Mouse (Mus musculus): Measurements from ENCODE around the gene Apod. TPM values are rescaled to one million over a fixed set of nuclear protein-coding genes. Genes with fewer than 3 reads are reported as not detected.
"Not testable (repeated sequence)": the region's sequence is repeated elsewhere in the genome, so short reads cannot be mapped to it uniquely, and the experiment has no call there.

Gene Apod
- polyA plus RNA-seq, 1 experiment: 458 TPM

- H3K27ac ChIP-seq (ENCODE audit: insufficient read depth, low read length): no peak overlapping the region
- no peak overlapping the region for H3K4me3 ChIP-seq (replicated peaks; ENCODE audit: insufficient read depth, low read depth, low read length)
- no peak for DNase-seq
- H3K27me3 ChIP-seq (ENCODE audit: control insufficient read depth, insufficient read depth, low read length): no peaks in the 10 kb centered on the region
- TF ChIP-seq POLR2A (IDR thresholded peaks at IDR 0.05; ENCODE audit: borderline replicate concordance, insufficient read depth, low read length) (no peak), CTCF (IDR thresholded peaks at IDR 0.05; ENCODE audit: borderline replicate concordance, insufficient read depth, low read depth, low read length) (no peak)
- H3K4me1 ChIP-seq (ENCODE audit: control insufficient read depth, insufficient read depth, low read length): no peaks in the 10 kb centered on the region
- WGBS: 42% methylated on average over 2 of the region's 2 CpGs
Measured at GRCm38 (mm10) chr16:31329668-31330067, 15.1 kb upstream of the Apod start.

GRCm38 (mm10) chr16:31327891-31328290, 13.3 kb upstream of the Apod start:
- Histone ChIP-seq H3K4me3 (replicated peaks; ENCODE audit: insufficient read depth, low read depth, low read length) (no peak overlapping the region), H3K27me3 (ENCODE audit: control insufficient read depth, insufficient read depth, low read length) (no peaks in the 10 kb centered on the region), H3K4me1 (ENCODE audit: control insufficient read depth, insufficient read depth, low read length) (no peaks in the 10 kb centered on the region), H3K27ac (ENCODE audit: insufficient read depth, low read length) (no peak overlapping the region)
- 81% methylated on average over 2 of the region's 2 CpGs for WGBS
- no peak for DNase-seq
- no peak for TF ChIP-seq POLR2A (IDR thresholded peaks at IDR 0.05; ENCODE audit: borderline replicate concordance, insufficient read depth, low read length)
- no peak for TF ChIP-seq CTCF (IDR thresholded peaks at IDR 0.05; ENCODE audit: borderline replicate concordance, insufficient read depth, low read depth, low read length)

- no peak overlapping the region for H3K4me3 ChIP-seq (replicated peaks; ENCODE audit: insufficient read depth, low read depth, low read length)
- DNase-seq: no peak
- 87% methylated on average over 8 of the region's 8 CpGs for WGBS
- no peaks in the 10 kb centered on the region for H3K27me3 ChIP-seq (ENCODE audit: control insufficient read depth, insufficient read depth, low read length)
- TF ChIP-seq POLR2A (IDR thresholded peaks at IDR 0.05; ENCODE audit: borderline replicate concordance, insufficient read depth, low read length) (no peak), CTCF (IDR thresholded peaks at IDR 0.05; ENCODE audit: borderline replicate concordance, insufficient read depth, low read depth, low read length) (no peak)
- H3K27ac ChIP-seq (ENCODE audit: insufficient read depth, low read length): no peak overlapping the region
- no peaks in the 10 kb centered on the region for H3K4me1 ChIP-seq (ENCODE audit: control insufficient read depth, insufficient read depth, low read length)
Measured at GRCm38 (mm10) chr16:31327430-31327829, 12.8 kb upstream of the Apod start.

- H3K27ac ChIP-seq (ENCODE audit: insufficient read depth, low read length): no peak overlapping the region
- TF ChIP-seq POLR2A (IDR thresholded peaks at IDR 0.05; ENCODE audit: borderline replicate concordance, insufficient read depth, low read length) (no peak), CTCF (IDR thresholded peaks at IDR 0.05; ENCODE audit: borderline replicate concordance, insufficient read depth, low read depth, low read length) (no peak)
- no peaks in the 10 kb centered on the region for H3K4me1 ChIP-seq (ENCODE audit: control insufficient read depth, insufficient read depth, low read length)
- no peak for DNase-seq
- WGBS: 61% methylated on average over 8 of the region's 8 CpGs
- no peaks in the 10 kb centered on the region for H3K27me3 ChIP-seq (ENCODE audit: control insufficient read depth, insufficient read depth, low read length)
- H3K4me3 ChIP-seq (replicated peaks; ENCODE audit: insufficient read depth, low read depth, low read length): no peak overlapping the region
Measured at GRCm38 (mm10) chr16:31326679-31327078, 12.1 kb upstream of the Apod start.

- Histone ChIP-seq H3K27ac (ENCODE audit: insufficient read depth, low read length) (no peak overlapping the region), H3K4me1 (ENCODE audit: control insufficient read depth, insufficient read depth, low read length) (no peaks in the 10 kb centered on the region), H3K27me3 (ENCODE audit: control insufficient read depth, insufficient read depth, low read length) (no peaks in the 10 kb centered on the region), H3K4me3 (replicated peaks; ENCODE audit: insufficient read depth, low read depth, low read length) (no peak overlapping the region)
- 90% methylated on average over 5 of the region's 5 CpGs for WGBS
- DNase-seq: no peak
- TF ChIP-seq POLR2A (IDR thresholded peaks at IDR 0.05; ENCODE audit: borderline replicate concordance, insufficient read depth, low read length) (no peak), CTCF (IDR thresholded peaks at IDR 0.05; ENCODE audit: borderline replicate concordance, insufficient read depth, low read depth, low read length) (no peak)
Measured at GRCm38 (mm10) chr16:31325966-31326365, 11.4 kb upstream of the Apod start.

GRCm38 (mm10) chr16:31325120-31325519, 10.5 kb upstream of the Apod start:
- DNase-seq: no peak
- Histone ChIP-seq H3K4me3 (replicated peaks; ENCODE audit: insufficient read depth, low read depth, low read length) (no peak overlapping the region), H3K27ac (ENCODE audit: insufficient read depth, low read length) (no peak overlapping the region), H3K27me3 (ENCODE audit: control insufficient read depth, insufficient read depth, low read length) (no peaks in the 10 kb centered on the region), H3K4me1 (ENCODE audit: control insufficient read depth, insufficient read depth, low read length) (no peaks in the 10 kb centered on the region)
- WGBS: 88% methylated on average over 14 of the region's 14 CpGs
- no peak for TF ChIP-seq POLR2A (IDR thresholded peaks at IDR 0.05; ENCODE audit: borderline replicate concordance, insufficient read depth, low read length)
- no peak for TF ChIP-seq CTCF (IDR thresholded peaks at IDR 0.05; ENCODE audit: borderline replicate concordance, insufficient read depth, low read depth, low read length)

- Histone ChIP-seq H3K4me3 (replicated peaks; ENCODE audit: insufficient read depth, low read depth, low read length) (no peak overlapping the region), H3K27ac (ENCODE audit: insufficient read depth, low read length) (no peak overlapping the region), H3K27me3 (ENCODE audit: control insufficient read depth, insufficient read depth, low read length) (no peaks in the 10 kb centered on the region), H3K4me1 (ENCODE audit: control insufficient read depth, insufficient read depth, low read length) (no peaks in the 10 kb centered on the region)
- TF ChIP-seq CTCF (IDR thresholded peaks at IDR 0.05; ENCODE audit: borderline replicate concordance, insufficient read depth, low read depth, low read length) (no peak), POLR2A (IDR thresholded peaks at IDR 0.05; ENCODE audit: borderline replicate concordance, insufficient read depth, low read length) (no peak)
- WGBS: 87% methylated on average over 4 of the region's 4 CpGs
- no peak for DNase-seq
Measured at GRCm38 (mm10) chr16:31321501-31321900, 6.9 kb upstream of the Apod start.

GRCm38 (mm10) chr16:31320954-31321353, 6.3 kb upstream of the Apod start:
- WGBS: 84% methylated on average over 7 of the region's 7 CpGs
- no peaks in the 10 kb centered on the region for H3K27me3 ChIP-seq (ENCODE audit: control insufficient read depth, insufficient read depth, low read length)

GRCm38 (mm10) chr16:31319723-31320122, 5.1 kb upstream of the Apod start:
- H3K4me1 ChIP-seq (ENCODE audit: control insufficient read depth, insufficient read depth, low read length); H3K27me3 ChIP-seq (ENCODE audit: control insufficient read depth, insufficient read depth, low read length); H3K27ac ChIP-seq (ENCODE audit: insufficient read depth, low read length); DNase-seq; H3K4me3 ChIP-seq (replicated peaks; ENCODE audit: insufficient read depth, low read depth, low read length): not testable (repeated sequence)
- WGBS: 79% methylated on average over 3 of the region's 3 CpGs

More at GRCm38 (mm10) chr16:31320954-31321353, 6.3 kb upstream of the Apod start:
- no peak for TF ChIP-seq POLR2A (IDR thresholded peaks at IDR 0.05; ENCODE audit: borderline replicate concordance, insufficient read depth, low read length)
- no peak for DNase-seq
- Histone ChIP-seq H3K27ac (ENCODE audit: insufficient read depth, low read length) (no peak overlapping the region), H3K4me3 (replicated peaks; ENCODE audit: insufficient read depth, low read depth, low read length) (no peak overlapping the region), H3K4me1 (ENCODE audit: control insufficient read depth, insufficient read depth, low read length) (no peaks in the 10 kb centered on the region)
